Mouse (Mus musculus): ENCODE data around the gene Fbxo42. TPM values are rescaled to one million over a fixed set of nuclear protein-coding genes. Genes with fewer than 3 reads are reported as not detected.

Gene Fbxo42
- polyA plus RNA-seq, 1 experiment from 2014 or later, result 21.8 TPM

- Histone ChIP-seq H3K27me3 (ENCODE audit: insufficient read depth, poor library complexity, severe bottlenecking) (no peaks in the 10 kb centered on the region), H3K4me3 (peak within 1 kb of the TSS; percentile 70), H3K4me1 (peaks cover 20% of the 10 kb centered on the region), H3K9me3 (no peaks in the 10 kb centered on the region), H3K36me3 (no peaks in the 10 kb centered on the region), H3K27ac (peak within 1 kb of the TSS; percentile 70)
- WGBS, result 0% methylated on average over 24 of the region's 24 CpGs
- DNase-seq (ENCODE audit: low spot score), result peak; percentile 97
These were observed 66.1 kb downstream of the Fbxo42 start, which contains the start of gene Rsg1 for GRCm38 (mm10) chr4:141213770-141214336. TSS of gene Rsg1 (plus strand) at chr4:141213956.

- H3K27me3 ChIP-seq (ENCODE audit: insufficient read depth, poor library complexity, severe bottlenecking), result no peaks in the 10 kb centered on the region
- peaks cover 23% of the 10 kb centered on the region for H3K4me1 ChIP-seq
- WGBS, result 3% methylated on average over 16 of the region's 16 CpGs
- no peaks in the 10 kb centered on the region for H3K36me3 ChIP-seq
- peak overlapping the region; percentile 70 for H3K27ac ChIP-seq
- no peak for DNase-seq (ENCODE audit: low spot score)
- H3K4me3 ChIP-seq, result peak overlapping the region; percentile 70
- no peaks in the 10 kb centered on the region for H3K9me3 ChIP-seq
These were observed 66.7 kb downstream of the Fbxo42 start for GRCm38 (mm10) chr4:141214337-141214851.

DNA sequence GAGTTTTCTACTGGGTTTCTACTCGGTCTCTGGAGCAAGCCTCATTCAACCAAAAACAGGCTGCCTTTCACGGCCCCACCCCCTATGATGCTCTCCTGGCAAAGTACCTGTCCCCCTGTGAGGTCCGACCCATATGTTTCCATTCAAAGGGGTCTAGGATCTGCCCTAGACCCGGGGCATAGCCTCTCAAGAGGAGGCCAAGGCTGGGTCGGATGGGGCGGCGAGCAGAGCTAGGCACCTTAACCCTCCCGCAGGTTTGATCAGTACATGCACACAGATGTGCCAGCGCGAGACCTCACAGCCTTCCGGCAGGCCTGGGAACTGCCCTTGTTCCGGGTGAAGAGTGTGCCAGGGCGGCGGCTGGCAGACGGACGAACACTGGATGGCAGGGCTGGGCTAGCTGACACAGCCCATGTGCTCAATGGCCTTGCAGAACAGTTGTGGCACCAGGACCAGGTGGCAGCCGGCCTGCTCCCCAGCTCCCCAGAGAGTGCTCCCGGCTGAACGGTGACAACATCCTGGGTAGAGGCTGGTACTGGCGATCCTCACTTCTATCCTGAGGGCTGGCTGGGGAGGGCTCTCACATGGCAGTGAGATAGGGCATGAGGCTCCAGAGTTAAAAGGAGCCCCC lies 72.0 kb downstream of the Fbxo42 start:
- peaks cover 7% of the 10 kb centered on the region for H3K36me3 ChIP-seq
- 86% methylated on average over 20 of the region's 20 CpGs for WGBS
- H3K4me1 ChIP-seq, result peaks cover 10% of the 10 kb centered on the region
- H3K27ac ChIP-seq, result no peak overlapping the region
- no peaks in the 10 kb centered on the region for H3K27me3 ChIP-seq (ENCODE audit: insufficient read depth, poor library complexity, severe bottlenecking)
- H3K4me3 ChIP-seq, result no peak overlapping the region
- no peak for DNase-seq (ENCODE audit: low spot score)
- no peaks in the 10 kb centered on the region for H3K9me3 ChIP-seq

DNA sequence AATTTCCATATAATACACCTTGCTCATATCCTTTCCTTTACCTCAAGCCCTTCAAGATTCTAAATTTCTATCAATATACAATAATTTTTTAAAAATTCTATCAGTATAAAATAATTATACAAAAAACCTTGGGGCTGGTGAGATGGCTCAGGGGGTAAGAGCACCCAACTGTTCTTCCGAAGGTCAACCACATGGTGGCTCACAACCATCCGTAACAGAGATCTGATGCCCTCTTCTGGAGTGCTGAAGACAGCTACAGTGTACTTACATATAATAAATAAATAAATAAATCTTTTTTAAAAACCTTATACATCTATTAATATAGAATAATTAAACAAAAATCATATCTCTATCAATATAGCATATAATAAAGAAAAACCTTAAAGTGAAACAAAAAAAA lies 74.1 kb downstream of the Fbxo42 start:
- Histone ChIP-seq H3K36me3 (peaks cover 7% of the 10 kb centered on the region), H3K27me3 (ENCODE audit: insufficient read depth, poor library complexity, severe bottlenecking) (no peaks in the 10 kb centered on the region), H3K4me1 (peaks cover 8% of the 10 kb centered on the region), H3K4me3 (no peak overlapping the region), H3K9me3 (no peaks in the 10 kb centered on the region), H3K27ac (no peak overlapping the region)
- no peak for DNase-seq (ENCODE audit: low spot score)
- 61% methylated on average over 2 of the region's 2 CpGs for WGBS

GRCm38 (mm10) chr4:141222752-141223151 lies 75.0 kb downstream of the Fbxo42 start:
- Histone ChIP-seq H3K4me1 (peaks cover 8% of the 10 kb centered on the region), H3K27ac (no peak overlapping the region), H3K4me3 (no peak overlapping the region), H3K9me3 (no peaks in the 10 kb centered on the region), H3K27me3 (ENCODE audit: insufficient read depth, poor library complexity, severe bottlenecking) (no peaks in the 10 kb centered on the region), H3K36me3 (peaks cover 7% of the 10 kb centered on the region)
- no peak for DNase-seq (ENCODE audit: low spot score)
- WGBS, result 92% methylated on average over 5 of the region's 5 CpGs

DNA sequence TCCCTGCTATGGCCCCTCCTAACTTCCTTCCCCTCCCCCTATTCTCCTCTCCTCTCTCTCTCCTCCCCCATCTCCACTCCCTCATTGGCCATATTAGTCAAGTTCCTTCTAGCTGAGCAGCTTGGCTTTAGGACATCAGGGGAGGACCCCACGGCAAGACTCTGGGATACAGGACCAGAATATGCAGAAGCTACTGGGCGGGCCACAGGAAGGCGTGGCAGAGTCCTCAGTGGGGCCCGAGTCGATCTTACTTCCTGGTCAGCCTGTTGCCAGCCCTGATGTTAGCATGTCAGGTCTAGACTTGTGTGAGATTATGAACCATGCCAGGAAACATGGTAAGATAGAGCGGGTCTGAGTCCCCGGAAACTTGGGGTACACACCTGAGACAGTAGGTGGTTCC lies 81.0 kb downstream of the Fbxo42 start:
- Histone ChIP-seq H3K36me3 (no peaks in the 10 kb centered on the region), H3K9me3 (no peaks in the 10 kb centered on the region), H3K27me3 (ENCODE audit: insufficient read depth, poor library complexity, severe bottlenecking) (peaks cover 27% of the 10 kb centered on the region), H3K4me3 (no peak overlapping the region), H3K27ac (no peak overlapping the region), H3K4me1 (peaks cover 12% of the 10 kb centered on the region)
- 82% methylated on average over 7 of the region's 7 CpGs for WGBS
- DNase-seq (ENCODE audit: low spot score), result no peak

DNA sequence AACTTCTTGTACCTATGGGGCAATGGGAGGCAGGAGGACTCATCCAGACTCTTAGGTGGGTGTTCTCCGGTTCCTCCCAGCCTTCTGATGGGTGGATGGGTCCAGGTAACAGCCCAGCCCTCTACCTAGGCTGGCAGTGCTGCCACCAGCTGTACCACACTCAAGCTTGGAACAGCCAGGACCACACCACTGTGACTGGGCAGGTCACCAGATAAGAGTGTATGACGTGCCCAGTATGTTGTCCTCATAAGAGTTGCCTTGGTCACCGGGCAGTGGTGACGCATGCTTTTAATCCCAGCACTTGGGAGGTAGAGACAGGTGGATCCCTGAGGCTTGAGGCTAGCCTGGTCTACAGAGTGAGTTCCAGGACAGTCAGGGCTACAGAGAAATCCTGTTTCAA lies 85.5 kb downstream of the Fbxo42 start:
- no peak for DNase-seq (ENCODE audit: low spot score)
- H3K27me3 ChIP-seq (ENCODE audit: insufficient read depth, poor library complexity, severe bottlenecking), result peaks cover 64% of the 10 kb centered on the region
- peaks cover 15% of the 10 kb centered on the region for H3K4me1 ChIP-seq
- no peaks in the 10 kb centered on the region for H3K9me3 ChIP-seq
- H3K36me3 ChIP-seq, result no peaks in the 10 kb centered on the region
- no peak overlapping the region for H3K27ac ChIP-seq
- no peak overlapping the region for H3K4me3 ChIP-seq
- 80% methylated on average over 4 of the region's 4 CpGs for WGBS

DNA sequence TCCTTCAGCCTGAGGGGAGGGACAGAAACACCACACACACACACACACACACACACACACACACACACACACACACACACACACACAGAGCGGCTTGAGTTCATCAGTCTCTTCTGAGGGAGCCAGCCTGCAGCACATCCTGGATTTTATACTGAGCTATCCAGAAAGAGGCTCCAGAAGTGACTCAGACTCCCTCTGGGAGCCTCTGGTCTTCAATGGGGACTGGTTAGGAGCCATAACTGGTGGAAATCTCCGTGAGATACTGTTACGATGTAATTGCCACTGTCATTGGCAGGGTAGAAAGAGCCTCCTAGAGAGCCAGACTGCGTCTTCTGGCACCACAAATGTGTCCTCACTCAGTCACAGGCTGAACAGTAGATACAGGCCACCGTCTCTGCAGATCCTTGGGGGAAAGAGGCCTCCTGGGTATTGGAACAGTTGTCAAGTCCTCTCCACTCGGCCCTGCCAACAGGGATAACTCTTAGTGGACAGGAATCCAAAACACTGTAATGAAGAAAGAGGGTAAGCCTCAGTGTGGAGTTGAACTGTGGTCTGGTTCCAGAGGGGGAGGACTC lies 87.9 kb downstream of the Fbxo42 start:
- Histone ChIP-seq H3K4me3 (no peak overlapping the region), H3K36me3 (no peaks in the 10 kb centered on the region), H3K4me1 (peaks cover 21% of the 10 kb centered on the region), H3K9me3 (no peaks in the 10 kb centered on the region), H3K27me3 (ENCODE audit: insufficient read depth, poor library complexity, severe bottlenecking) (peaks cover 84% of the 10 kb centered on the region), H3K27ac (no peak overlapping the region)
- no peak for DNase-seq (ENCODE audit: low spot score)
- 65% methylated on average over 6 of the region's 6 CpGs for WGBS

DNA sequence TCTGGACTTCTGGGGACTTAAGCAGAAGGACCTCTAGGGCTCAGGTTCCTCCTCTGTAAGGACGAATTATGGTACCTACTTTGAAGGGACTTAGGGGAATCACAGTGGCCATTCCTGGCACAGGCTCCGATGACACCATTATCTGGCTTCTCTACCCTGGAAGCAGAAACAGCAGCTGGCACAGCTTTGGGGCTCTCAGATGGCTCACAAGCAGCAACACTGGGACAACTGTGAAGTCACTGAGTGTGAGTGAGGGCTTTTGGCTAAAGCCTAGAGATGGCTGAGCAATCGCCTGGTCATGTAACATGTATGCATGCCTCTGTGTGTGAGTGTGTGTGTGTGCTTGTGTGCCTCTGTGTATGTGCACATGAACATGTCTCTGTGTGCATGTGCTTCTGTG lies 89.1 kb downstream of the Fbxo42 start:
- Histone ChIP-seq H3K27ac (no peak overlapping the region), H3K4me1 (peaks cover 26% of the 10 kb centered on the region), H3K9me3 (no peaks in the 10 kb centered on the region), H3K27me3 (ENCODE audit: insufficient read depth, poor library complexity, severe bottlenecking) (peaks cover 86% of the 10 kb centered on the region), H3K4me3 (no peak overlapping the region), H3K36me3 (no peaks in the 10 kb centered on the region)
- no peak for DNase-seq (ENCODE audit: low spot score)
- WGBS, result 63% methylated on average over 3 of the region's 3 CpGs

GRCm38 (mm10) chr4:141238492-141239387 lies 91.0 kb downstream of the Fbxo42 start:
- Histone ChIP-seq H3K27ac (peak overlapping the region; percentile 56; the same call in 1 of the 2 replicates), H3K36me3 (no peaks in the 10 kb centered on the region), H3K27me3 (ENCODE audit: insufficient read depth, poor library complexity, severe bottlenecking) (peaks cover 93% of the 10 kb centered on the region), H3K4me1 (peaks cover 36% of the 10 kb centered on the region), H3K4me3 (peak overlapping the region; percentile 56), H3K9me3 (no peaks in the 10 kb centered on the region)
- WGBS, result 5% methylated on average over 20 of the region's 20 CpGs
- DNase-seq (ENCODE audit: low spot score), result no peak

- 1% methylated on average over 31 of the region's 31 CpGs for WGBS
- peak within 1 kb of the TSS; percentile 56 for H3K27ac ChIP-seq
- peak within 1 kb of the TSS; percentile 56 for H3K4me3 ChIP-seq
These were observed 91.8 kb downstream of the Fbxo42 start, which contains the start of gene Arhgef19 for GRCm38 (mm10) chr4:141239388-141240125. TSS of gene Arhgef19 (plus strand) at chr4:141239499.

DNA sequence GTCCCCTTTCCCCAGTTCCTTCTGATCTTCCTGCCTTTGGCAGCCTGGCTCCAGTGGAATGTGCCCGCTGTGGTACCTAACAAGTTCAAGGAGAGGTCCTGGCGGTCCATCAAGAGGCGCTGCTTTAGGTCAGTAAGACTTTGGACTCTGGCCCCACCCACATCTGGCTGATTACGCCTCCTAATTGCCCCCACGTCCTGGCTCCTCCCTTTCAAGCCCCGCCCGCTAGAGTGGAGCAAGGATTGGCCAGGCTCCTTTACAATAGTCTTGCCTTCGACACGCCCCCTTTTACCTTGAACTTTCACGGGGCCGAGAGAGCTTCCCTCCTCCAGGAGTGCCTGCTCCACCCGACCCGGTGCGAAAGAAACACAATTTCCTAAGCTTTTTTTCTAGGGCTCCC lies 92.9 kb downstream of the Fbxo42 start:
- DNase-seq (ENCODE audit: low spot score), result peak; percentile 91
- Histone ChIP-seq H3K4me1 (peaks cover 44% of the 10 kb centered on the region), H3K27ac (no peak overlapping the region), H3K4me3 (peak overlapping the region; percentile 31), H3K27me3 (ENCODE audit: insufficient read depth, poor library complexity, severe bottlenecking) (peaks cover 96% of the 10 kb centered on the region), H3K36me3 (no peaks in the 10 kb centered on the region), H3K9me3 (no peaks in the 10 kb centered on the region)
- WGBS, result 3% methylated on average over 14 of the region's 14 CpGs

More at GRCm38 (mm10) chr4:141239388-141240125, 91.8 kb downstream of the Fbxo42 start, which contains the start of gene Arhgef19:
- Histone ChIP-seq H3K4me1 (peaks cover 39% of the 10 kb centered on the region), H3K27me3 (ENCODE audit: insufficient read depth, poor library complexity, severe bottlenecking) (peaks cover 94% of the 10 kb centered on the region), H3K9me3 (no peaks in the 10 kb centered on the region), H3K36me3 (no peaks in the 10 kb centered on the region)
- DNase-seq (ENCODE audit: low spot score), result peak; percentile 95

All from heart, embryonic 10.5 days (tissue).